Mouse (Mus musculus) testis, postnatal 10 days (tissue): ENCODE results near the gene Kcnip1.

ENCODE experiments used
- DNase-seq: peaks from one replicate; pipeline ENCODE4 v3.0.0; 2021; ENCODE audit warnings: low spot score

Kcnip1 gene

DNA sequence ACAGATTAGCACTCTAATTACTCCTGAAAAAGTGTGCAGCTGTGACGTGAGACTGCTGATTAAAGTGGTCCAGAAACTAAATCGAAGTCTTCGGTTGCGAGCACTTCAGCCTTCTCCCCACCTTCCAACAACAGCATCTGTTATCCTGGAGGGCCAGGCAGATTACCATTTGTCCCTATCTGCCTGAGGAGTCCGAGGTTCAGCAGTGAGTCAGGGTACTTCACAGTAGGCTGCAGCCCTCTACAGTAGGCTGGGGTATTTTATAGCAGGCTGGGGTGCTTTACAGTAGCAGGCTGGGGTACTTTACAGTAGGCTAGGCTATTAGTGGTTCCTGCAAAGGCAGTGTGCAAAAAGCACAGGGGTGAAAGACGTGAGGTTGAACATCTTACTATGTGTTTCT is 324.6 kb downstream of the Kcnip1 start:
- DNase-seq: no peak

DNA sequence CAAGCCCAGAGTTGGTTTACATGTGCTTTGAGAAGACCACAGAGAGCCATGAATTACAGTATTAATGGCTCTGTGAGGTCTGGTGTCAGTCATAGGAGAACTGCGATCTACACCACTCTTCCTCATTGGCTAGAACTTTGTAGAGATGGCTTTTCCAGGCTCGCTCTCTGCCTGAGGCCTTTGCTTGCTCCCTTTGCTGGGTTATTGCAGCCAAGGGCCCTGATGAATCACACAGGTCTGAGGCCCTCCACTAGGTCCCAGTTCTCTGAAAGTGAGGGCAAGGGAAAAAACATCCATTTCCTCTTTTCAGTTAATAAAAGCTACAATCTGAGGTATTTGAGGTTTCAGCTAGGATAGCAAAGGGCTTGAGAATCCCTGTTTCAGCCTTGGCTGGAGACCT is 329.4 kb downstream of the Kcnip1 start:
- no peak for DNase-seq

DNA sequence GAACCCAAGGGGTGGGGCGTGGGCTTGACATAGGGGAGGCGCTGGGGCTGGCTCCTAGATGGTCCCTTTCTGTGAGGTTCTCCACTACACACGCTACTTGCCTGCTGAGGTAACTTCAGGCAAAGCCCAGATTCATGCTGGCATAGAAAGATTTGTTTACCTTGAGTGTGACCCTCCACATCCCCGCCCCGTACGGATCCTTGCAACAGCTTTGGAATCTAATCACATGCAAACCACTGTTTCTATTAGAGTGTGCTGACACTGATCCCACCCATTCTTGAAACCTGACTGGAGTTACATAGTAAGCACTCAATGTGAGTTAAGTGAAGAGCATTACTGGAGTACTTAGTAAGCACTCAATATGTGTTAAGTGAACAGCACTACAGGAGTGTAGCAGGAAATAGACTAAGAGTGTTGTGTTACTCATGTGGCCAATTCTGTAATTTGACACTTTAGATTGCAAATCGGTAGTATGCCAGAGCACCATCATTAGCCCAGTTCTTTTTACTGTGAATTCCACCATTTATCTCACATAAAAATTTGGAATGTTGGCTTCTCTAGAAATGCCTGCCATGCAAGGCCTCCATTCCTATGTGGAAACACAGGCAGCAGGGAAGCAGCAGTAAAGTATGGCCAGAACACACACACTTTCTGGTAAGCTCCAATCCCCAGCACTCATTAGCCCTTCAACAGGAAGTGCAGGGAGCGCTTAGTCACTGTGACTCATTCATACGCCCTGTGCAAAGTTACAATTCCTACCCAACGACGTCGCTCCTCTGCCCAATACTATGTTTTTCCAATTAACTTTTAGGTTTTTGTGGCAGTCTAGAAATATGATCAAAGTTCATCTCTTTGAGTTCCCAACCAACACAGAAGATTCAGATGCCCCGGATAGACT is 332.7 kb downstream of the Kcnip1 start:
- no peak for DNase-seq

DNA sequence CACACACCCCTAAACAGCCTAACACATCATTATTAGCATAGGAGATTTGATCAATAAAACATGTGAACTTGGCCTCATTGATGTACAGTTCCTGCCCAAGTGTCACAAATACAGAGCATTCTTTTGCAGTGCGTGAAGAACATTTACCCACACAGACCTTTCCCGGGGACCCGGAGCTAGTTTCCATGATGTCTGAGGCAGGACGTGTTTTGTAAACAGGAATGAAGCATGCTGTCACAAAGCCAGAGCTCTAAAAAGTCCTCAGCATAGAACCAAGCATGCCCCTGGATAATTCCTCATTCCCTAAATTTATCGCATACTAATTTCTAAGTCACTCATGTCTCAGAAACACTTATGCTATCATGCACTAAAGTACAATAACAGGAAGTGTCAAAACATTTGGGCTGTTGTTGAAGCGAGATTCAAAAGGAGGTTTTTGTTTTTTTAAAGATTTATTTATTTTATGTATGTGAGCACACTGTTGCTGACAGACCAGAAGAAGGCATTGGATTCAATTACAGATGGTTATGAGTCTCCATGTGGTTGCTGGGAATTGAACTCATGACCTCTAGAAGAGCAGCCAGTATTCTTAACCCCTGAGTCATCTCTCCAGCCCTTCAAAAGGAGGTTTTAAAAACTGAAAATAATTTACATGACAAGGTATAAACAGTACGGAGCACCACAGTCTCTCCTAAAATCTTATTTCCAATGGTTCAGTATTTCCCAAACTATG is 336.9 kb downstream of the Kcnip1 start:
- DNase-seq: no peak

DNA sequence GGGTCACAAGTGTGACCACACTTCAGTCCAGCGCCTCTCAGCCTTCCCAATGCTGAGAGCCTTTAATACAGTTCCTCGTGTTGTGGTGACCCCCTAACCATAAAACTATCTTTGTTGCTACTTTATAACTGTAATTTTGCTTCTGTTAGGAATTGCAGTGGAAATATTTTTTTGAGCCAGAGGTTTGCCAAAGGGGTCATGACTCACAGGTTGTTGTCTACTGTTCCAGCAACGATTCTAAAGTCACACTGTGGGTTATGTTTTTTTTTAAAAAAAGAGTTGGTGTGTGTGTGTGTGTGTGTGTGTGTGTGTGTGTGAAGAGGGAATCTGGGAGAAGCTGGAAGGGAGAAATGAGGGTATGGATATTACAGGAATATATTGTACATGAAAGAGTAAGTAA is 337.7 kb downstream of the Kcnip1 start:
- no peak for DNase-seq

DNA sequence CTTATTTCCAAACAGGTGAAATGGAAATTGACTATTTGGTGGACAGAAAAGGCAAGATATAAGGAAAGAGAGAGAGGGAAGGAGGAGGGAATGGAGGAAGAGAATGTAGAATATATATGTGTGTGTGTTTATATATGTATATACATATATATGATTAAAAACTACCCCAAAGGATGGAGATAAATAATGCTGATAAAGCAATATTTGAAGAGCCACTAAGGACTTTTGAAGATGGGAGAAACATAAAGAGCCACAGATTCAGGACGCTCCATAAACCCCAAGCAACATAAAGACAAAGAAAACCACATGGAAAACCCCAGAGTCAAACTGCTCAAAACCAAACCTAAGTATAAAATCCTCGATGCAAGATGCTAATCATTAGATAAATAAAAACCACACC is 338.5 kb downstream of the Kcnip1 start:
- DNase-seq: no peak

DNA sequence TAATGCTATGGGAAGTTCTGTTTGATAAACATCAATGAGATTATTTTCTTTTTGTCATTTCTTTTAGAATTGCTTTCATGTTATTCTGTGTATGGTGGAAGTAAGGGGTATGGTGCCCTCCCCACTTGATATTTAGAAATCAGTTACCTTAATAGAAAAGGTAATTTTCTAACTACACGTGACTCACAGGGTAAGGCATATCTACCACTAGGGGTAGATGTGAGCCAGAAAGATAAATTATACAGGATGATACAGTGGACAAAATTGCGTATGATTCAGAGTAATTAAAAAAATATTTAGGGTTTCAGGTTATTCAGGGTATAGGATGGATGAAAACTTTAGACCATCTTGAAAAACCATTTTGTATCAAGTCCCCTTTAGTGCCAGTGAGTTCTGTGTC is 343.6 kb downstream of the Kcnip1 start:
- no peak for DNase-seq

DNA sequence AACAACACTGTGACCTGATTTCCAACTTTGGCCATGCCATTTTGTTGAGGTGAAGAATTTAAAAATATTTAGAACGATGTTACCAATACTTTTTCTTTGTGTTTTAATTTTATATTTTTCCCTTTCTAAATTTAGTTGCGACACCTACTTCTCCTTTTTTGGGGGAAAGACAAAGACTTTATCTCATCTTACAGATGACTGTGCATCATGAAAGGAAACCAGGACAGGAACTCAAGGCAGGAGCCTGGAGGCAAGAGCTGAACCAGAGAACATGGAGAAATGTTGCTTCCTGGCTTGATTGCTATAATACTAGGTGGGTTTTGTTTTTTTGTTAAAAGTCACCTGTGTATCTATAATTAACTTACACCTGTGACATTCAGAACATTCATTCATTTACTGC is 355.8 kb downstream of the Kcnip1 start:
- no peak for DNase-seq

DNA sequence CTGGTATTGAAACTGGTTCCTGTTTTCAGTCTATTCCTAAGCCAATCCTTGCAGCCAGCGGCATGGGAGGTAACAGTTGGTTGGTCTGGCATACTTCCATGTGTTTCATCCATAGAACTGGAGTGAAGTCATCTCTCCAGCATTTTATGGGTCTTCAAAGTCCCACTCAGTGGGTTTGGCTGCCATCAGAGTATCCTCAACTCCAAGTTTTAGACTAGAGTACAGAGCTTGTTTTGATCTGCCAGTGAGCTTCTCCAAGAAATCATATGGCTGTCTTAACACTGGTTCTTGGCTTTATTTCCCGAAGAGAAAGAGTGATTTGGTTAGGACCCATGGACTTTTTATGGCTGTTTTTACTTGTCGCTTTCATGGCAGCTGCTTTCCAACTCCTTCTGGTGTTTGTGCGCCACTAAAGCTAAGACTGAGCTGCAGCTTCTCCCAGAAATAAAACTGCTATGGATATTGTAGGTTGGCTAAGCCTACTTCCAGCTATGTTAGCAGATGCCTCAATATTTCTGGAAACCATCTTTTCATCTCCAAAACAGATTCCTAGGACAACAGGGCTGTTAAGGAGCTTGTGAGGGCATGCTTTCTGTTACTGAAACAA is 365.7 kb downstream of the Kcnip1 start:
- DNase-seq: no peak

DNA sequence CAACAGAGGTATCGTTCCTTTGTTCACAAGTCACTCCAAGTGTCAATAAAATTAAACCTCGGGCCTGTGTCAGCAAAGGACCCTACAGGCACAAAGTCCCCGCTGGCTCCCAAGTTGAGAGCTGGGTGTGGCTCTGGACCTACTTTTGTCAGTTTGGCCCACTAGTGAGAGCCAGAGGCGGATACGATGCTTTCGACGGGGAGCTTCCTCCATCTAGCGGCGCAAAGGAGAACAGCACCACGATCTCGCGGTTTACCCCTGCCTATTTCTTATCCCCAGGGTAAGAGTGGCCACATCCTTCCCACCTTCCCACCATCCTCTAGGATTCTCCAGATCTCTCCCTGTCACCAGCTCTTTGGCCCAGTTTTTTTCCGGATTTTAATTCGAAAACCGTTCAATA is 378.7 kb downstream of the Kcnip1 start:
- peak; percentile 82 for DNase-seq

DNA sequence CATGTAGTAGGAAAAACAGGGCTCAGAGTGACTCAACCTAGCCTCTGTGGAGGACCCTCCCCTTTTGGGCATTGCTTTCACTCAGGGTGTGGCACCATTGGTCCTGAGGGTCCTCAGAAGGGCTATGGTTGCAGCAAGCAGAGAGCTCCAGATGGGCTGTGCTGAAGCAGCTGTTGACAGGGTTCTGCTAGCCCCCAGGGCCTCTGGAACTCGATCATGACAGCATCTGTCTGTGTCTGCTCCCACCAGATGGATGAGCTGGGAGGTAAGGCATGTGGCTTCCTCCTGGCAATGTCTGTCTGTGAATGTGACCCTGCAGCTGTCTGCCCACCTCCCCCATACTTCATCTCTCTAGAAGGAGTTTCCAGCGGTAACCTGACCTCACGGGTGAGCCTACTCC is 385.2 kb downstream of the Kcnip1 start:
- DNase-seq: no peak

DNA sequence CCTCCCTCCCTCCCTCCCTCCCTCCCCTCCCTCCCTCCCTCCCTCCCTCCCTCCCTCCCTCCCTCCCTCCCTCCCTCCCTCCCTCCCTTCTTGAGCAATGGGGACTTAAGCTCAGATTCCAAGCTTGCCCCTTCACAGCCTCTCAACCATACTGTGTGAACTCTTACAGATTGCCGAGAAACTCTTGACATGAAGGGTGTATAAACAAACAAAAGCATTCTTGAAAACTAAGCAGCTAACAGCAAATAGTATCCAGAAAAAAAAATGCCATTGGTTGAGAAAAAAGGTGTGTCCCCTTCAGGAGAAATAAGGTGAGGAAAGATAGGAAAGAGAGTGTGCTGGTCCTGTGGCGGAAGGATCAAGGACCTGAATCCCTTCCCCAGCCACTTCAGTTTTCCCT is 389.8 kb downstream of the Kcnip1 start:
- no peak for DNase-seq

DNA sequence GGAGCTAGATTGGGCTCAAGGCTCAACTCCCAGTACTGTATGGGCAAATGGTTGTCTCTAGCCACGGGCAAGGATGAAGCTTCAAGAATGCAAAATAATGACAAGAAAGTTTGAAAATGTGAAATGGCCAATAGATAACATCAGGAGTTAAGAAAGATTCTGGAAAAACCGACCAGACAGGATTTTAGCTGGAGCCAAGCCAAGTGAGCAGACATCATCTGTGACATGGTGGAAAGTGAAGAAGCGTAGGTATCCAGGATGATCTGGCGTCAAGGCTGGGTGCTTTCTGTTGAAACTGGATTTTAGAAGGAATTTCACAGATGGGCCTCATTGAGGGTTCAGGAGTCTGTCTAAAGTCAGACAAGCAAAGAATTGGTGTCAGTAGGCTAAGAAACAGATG is 394.0 kb downstream of the Kcnip1 start, which contains the start of gene D130052B06Rik:
Gene D130052B06Rik (plus strand): TSS at position 317 of the 400 bp plus-strand sequence.
- no peak for DNase-seq

DNA sequence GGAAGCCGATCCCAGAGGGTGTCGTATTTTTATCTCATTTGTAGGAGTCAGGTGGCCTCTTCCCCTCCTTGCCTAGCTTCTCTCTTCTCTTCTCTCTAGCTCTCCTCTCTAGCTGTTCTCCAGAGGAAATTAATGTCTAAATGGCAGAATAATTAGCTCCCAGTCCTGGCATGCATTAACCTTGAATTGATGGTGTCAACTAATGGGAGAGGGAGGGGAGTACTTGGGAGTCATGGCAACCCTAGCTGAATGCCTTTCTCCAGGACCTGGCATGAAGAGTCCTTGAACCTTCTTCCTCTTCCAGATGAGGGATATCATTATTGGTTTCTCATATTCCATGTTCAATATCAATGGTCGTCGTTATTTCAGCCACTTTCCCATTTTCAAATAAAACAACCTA is 396.3 kb downstream of the Kcnip1 start:
- no peak for DNase-seq

DNA sequence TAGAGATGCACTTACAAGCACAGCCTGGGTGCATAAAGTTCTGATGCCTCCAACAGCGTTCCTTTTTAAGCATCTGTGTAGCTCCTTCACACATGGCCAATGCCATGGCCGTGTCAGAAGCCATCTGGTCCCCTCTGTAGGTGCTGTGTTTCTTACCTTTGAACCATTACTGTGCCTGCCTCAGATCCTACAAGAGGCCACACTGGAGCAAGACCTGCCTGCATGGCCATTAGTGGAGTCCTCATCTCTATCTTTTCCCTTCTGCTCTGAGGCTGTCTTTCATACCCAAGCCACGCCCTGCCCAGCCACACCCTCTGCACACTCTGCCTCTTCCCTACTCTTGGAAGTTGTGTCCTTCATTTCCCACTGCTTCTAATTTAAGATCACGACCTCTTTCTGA is 400.1 kb downstream of the Kcnip1 start:
- DNase-seq: no peak

DNA sequence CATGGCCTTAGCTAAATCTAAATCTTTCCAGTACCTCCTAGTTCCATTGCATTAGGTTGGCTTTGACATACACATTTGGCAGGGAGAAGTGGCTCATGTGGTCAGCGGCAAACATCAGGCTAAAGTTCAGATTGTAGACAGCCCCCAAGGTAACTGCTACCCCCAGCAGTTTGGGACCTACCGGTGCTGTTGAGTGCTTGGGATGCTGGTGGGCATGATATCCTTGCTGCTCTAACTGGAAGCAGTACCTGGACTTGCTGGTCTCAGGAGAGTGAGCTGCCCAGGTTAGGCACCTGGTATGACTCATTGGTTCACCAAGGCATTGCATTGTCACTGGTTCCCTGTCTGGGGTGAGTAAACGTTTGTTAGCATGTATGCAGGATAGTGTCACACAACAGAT is 402.2 kb downstream of the Kcnip1 start:
- no peak for DNase-seq

DNA sequence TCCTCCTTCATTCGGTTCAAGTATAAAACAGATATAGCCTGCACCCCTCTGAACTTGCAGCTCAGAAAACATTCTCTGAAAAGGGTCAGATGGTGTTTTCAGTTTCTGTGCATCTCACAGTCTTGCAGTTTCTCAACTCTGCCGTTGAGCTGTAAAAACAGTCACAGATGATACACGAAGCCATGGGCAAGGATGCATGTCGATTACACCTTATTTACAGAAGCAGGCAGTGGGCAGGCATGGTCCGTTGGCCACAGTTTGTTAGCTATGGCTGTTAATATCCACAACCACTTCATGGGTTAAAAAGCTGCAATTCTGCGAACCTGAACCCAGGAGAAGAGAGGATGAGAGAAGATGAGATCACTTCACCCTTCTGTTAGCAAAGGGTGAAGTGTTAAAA is 406.3 kb downstream of the Kcnip1 start:
- no peak for DNase-seq

DNA sequence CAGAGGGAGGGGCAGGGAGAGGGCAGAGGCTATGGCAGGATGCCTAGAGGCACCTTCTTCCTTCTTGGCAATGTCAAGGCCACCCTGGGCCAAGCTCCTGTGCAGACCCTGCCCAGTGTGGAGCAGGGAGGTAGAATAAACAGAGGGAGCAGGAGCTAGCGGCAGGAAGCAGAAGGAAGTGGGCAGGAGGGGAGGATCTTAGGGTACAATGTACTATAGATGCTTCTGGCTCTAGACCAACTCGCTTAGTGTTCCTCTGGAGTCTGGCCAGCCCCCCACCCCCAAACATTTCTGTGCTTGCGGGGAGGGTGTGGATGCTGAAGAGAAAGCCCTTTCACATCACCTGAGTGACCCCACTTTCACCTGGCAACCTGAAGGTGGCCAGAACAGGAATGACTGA is 413.3 kb downstream of the Kcnip1 start:
- no peak for DNase-seq
